11 mouse cellular contexts compared by ENCODE assay signal in genomic region chr3:95162345-95162628, GRCm38 (mm10). TPM values are rescaled to one million over a fixed set of nuclear protein-coding genes. Genes with fewer than 3 reads are reported as not detected.
A peak's percentile ranks its signal among the peaks of the same experiment; 100 is the strongest.
DNase-seq lines count a peak whose midpoint lies in the region; ATAC-seq and TF ChIP-seq lines count a peak whose summit lies in the region.
"Had no signal": no experiment of that assay in that cellular context is flagged by ENCODE, and none has a peak within 500 bp of the region (broad histone marks: within the 10 kb centered on the region; RNA-seq: fewer than 3 reads in every experiment).

No protein-coding gene starts in this region.

- no peak for TF ChIP-seq POLR2A in olfactory bulb, adult 2 months (IDR thresholded peaks at IDR 0.05; ENCODE audit: insufficient read depth, low read depth, low read length)

- H3K4me2 ChIP-seq in kidney, embryonic 16.5 days (replicated peaks; ENCODE audit: low read depth, low read length) = peak overlapping the region; percentile 84
- H3K4me2 ChIP-seq in forebrain, embryonic 13.5 days = peak overlapping the region; percentile 70
- peak overlapping the region; percentile 82 for H3K4me2 ChIP-seq in limb, embryonic 11.5 days (ENCODE audit: low read depth, severe bottlenecking)

- TF ChIP-seq CTCF in olfactory bulb, adult 2 months (IDR thresholded peaks at IDR 0.05; ENCODE audit: insufficient read depth, low read depth, low read length) = no peak

- peaks cover 6% of the 10 kb centered on the region; the same call in 1 of the 2 replicates for H3K36me3 ChIP-seq in kidney, embryonic 16.5 days (ENCODE audit: insufficient read depth, low read length)
- H3K36me3 ChIP-seq in forebrain, embryonic 13.5 days (ENCODE audit: poor library complexity, severe bottlenecking) = peaks cover 34% of the 10 kb centered on the region
- peaks cover 2% of the 10 kb centered on the region; the same call in 1 of the 2 replicates for H3K36me3 ChIP-seq in limb, embryonic 11.5 days (ENCODE audit: control insufficient read depth, insufficient read depth, low read length)

- ATAC-seq in kidney, embryonic 16.5 days (ENCODE audit: low FRiP score, low TSS enrichment) = no peak
- ATAC-seq in forebrain, embryonic 13.5 days = no peak
- ATAC-seq in limb, embryonic 11.5 days (ENCODE audit: insufficient number of reproducible peaks, low FRiP score, low TSS enrichment, low read depth) = no peak

- no peak overlapping the region for H3K4me3 ChIP-seq in kidney, embryonic 16.5 days (ENCODE audit: low read length)
- peak overlapping the region; percentile 88 for H3K4me3 ChIP-seq in forebrain, embryonic 13.5 days
- H3K4me3 ChIP-seq in limb, embryonic 11.5 days (ENCODE audit: low read depth, low read length) = peak overlapping the region; percentile 82
- no peak overlapping the region for H3K4me3 ChIP-seq in olfactory bulb, adult 2 months (ENCODE audit: insufficient read depth, low read depth, low read length)

- no peaks in the 10 kb centered on the region for H3K9me3 ChIP-seq in kidney, embryonic 16.5 days (ENCODE audit: low read length)
- no peaks in the 10 kb centered on the region for H3K9me3 ChIP-seq in forebrain, embryonic 13.5 days (replicated peaks)
- H3K9me3 ChIP-seq in limb, embryonic 11.5 days (ENCODE audit: control insufficient read depth, low read length) = no peaks in the 10 kb centered on the region

- DNase-seq in kidney, postnatal 14 days = no peak
- DNase-seq in limb, embryonic 11.5 days (ENCODE audit: low spot score) = no peak
- DNase-seq in cerebellum, adult 9-11 months = no peak
- DNase-seq in right cerebral cortex, postnatal 4 days = no peak
- DNase-seq in MN1 (ENCODE audit: low spot score) = no peak
- DNase-seq: cerebellum, adult 2 months; kidney, adult 9 months had no signal

- WGBS in kidney, embryonic 16.5 days = 63% methylated on average over 2 of the region's 2 CpGs
- WGBS in forebrain, embryonic 13.5 days = 19% methylated on average over 2 of the region's 2 CpGs
- 64% methylated on average over 2 of the region's 2 CpGs for WGBS in limb, embryonic 11.5 days
- 35% methylated on average over 2 of the region's 2 CpGs for WGBS in olfactory bulb, adult 2 months

- peaks cover 23% of the 10 kb centered on the region for H3K4me1 ChIP-seq in kidney, embryonic 16.5 days (ENCODE audit: insufficient read depth, low read length)
- H3K4me1 ChIP-seq in forebrain, embryonic 13.5 days = peaks cover 38% of the 10 kb centered on the region
- H3K4me1 ChIP-seq in limb, embryonic 11.5 days (ENCODE audit: control insufficient read depth, insufficient read depth, low read length) = peaks cover 10% of the 10 kb centered on the region
- peaks cover 29% of the 10 kb centered on the region for H3K4me1 ChIP-seq in olfactory bulb, adult 2 months (ENCODE audit: control insufficient read depth, insufficient read depth, low read length)

- H3K9ac ChIP-seq in kidney, embryonic 16.5 days (replicated peaks; ENCODE audit: low read length) = no peak overlapping the region
- peak overlapping the region; percentile 89 for H3K9ac ChIP-seq in forebrain, embryonic 13.5 days
- no peak overlapping the region; the same call in 1 of the 2 replicates for H3K9ac ChIP-seq in limb, embryonic 11.5 days (ENCODE audit: low read length)
- H3K9ac ChIP-seq: liver, embryonic 14.5 days had no signal

- no peaks in the 10 kb centered on the region for H3K27me3 ChIP-seq in kidney, embryonic 16.5 days (ENCODE audit: insufficient read depth, low read length)
- H3K27me3 ChIP-seq in forebrain, embryonic 13.5 days = 0 out of 2 replicates have a peak, but pooled peaks cover 5% of the 10 kb centered on the region
- H3K27me3 ChIP-seq in limb, embryonic 11.5 days (ENCODE audit: control insufficient read depth, insufficient read depth, low read length) = no peaks in the 10 kb centered on the region

- H3K27ac ChIP-seq in kidney, embryonic 16.5 days (ENCODE audit: low read length) = no peak overlapping the region
- peak overlapping the region; percentile 70 for H3K27ac ChIP-seq in forebrain, embryonic 13.5 days
- H3K27ac ChIP-seq in limb, embryonic 11.5 days (replicated peaks; ENCODE audit: low read depth, low read length) = no peak overlapping the region
- H3K27ac ChIP-seq in olfactory bulb, adult 2 months (ENCODE audit: insufficient read depth, low read depth, low read length) = peak overlapping the region; percentile 15; the same call in 1 of the 2 replicates
- H3K27ac ChIP-seq: liver, embryonic 14.5 days had no signal

RNA-seq across cellular contexts. Expression of gene Sema6c, which starts 2.0 kb away (rescaled TPM):
- polyA plus RNA-seq in kidney, embryonic 16.5 days (2015; fragmentation: Nextera tagmentation; extraction: Ambion mirVana) = 3.0 and 3.1 TPM in 2 replicates
- 14.1 and 14.6 TPM in 2 replicates for polyA plus RNA-seq in forebrain, embryonic 13.5 days (2015; fragmentation: Nextera tagmentation; extraction: Ambion mirVana)
- 12.8 and 15.2 TPM in 2 replicates for polyA plus RNA-seq in limb, embryonic 11.5 days (2014; fragmentation: Nextera tagmentation; extraction: Ambion mirVana)
- not detected in 2 replicates for polyA plus RNA-seq in olfactory bulb, adult 2 months (2012; ENCODE audit: insufficient read depth, insufficient read length, low replicate concordance, missing spikeins)

RNA-seq across cellular contexts. Expression of gene Tnfaip8l2, which starts 20.1 kb away (rescaled TPM):
- polyA plus RNA-seq in kidney, embryonic 16.5 days (2015; fragmentation: Nextera tagmentation; extraction: Ambion mirVana) = 2.9 and 4.2 TPM in 2 replicates
- polyA plus RNA-seq in forebrain, embryonic 13.5 days (2015; fragmentation: Nextera tagmentation; extraction: Ambion mirVana) = 1.1 and 1.2 TPM in 2 replicates
- polyA plus RNA-seq in limb, embryonic 11.5 days (2014; fragmentation: Nextera tagmentation; extraction: Ambion mirVana) = 1.6 TPM in 2 replicates
- not detected in 2 replicates for polyA plus RNA-seq in olfactory bulb, adult 2 months (2012; ENCODE audit: insufficient read depth, insufficient read length, low replicate concordance, missing spikeins)

RNA-seq across cellular contexts. Expression of gene Lysmd1, which starts 28.4 kb away (rescaled TPM):
- 15.3 and 17.3 TPM in 2 replicates for polyA plus RNA-seq in kidney, embryonic 16.5 days (2015; fragmentation: Nextera tagmentation; extraction: Ambion mirVana)
- 29.6 and 30.8 TPM in 2 replicates for polyA plus RNA-seq in forebrain, embryonic 13.5 days (2015; fragmentation: Nextera tagmentation; extraction: Ambion mirVana)
- polyA plus RNA-seq in limb, embryonic 11.5 days (2014; fragmentation: Nextera tagmentation; extraction: Ambion mirVana) = 12.8 and 13.3 TPM in 2 replicates
- not detected in 2 replicates for polyA plus RNA-seq in olfactory bulb, adult 2 months (2012; ENCODE audit: insufficient read depth, insufficient read length, low replicate concordance, missing spikeins)

RNA-seq across cellular contexts. Expression of gene Scnm1, which starts 28.5 kb away (rescaled TPM):
- polyA plus RNA-seq in kidney, embryonic 16.5 days (2015; fragmentation: Nextera tagmentation; extraction: Ambion mirVana) = 71.6 and 79.0 TPM in 2 replicates
- 99.5 and 106 TPM in 2 replicates for polyA plus RNA-seq in forebrain, embryonic 13.5 days (2015; fragmentation: Nextera tagmentation; extraction: Ambion mirVana)
- polyA plus RNA-seq in limb, embryonic 11.5 days (2014; fragmentation: Nextera tagmentation; extraction: Ambion mirVana) = 67.7 and 76.8 TPM in 2 replicates
- polyA plus RNA-seq in olfactory bulb, adult 2 months (2012; ENCODE audit: insufficient read depth, insufficient read length, low replicate concordance, missing spikeins) = not detected in 2 replicates

RNA-seq across cellular contexts. Expression of gene Tmod4, which starts 38.0 kb away (rescaled TPM):
- 0.84 and 1.6 TPM in 2 replicates for polyA plus RNA-seq in kidney, embryonic 16.5 days (2015; fragmentation: Nextera tagmentation; extraction: Ambion mirVana)
- 0.72 and 0.81 TPM in 2 replicates for polyA plus RNA-seq in forebrain, embryonic 13.5 days (2015; fragmentation: Nextera tagmentation; extraction: Ambion mirVana)
- polyA plus RNA-seq in limb, embryonic 11.5 days (2014; fragmentation: Nextera tagmentation; extraction: Ambion mirVana) = 0.72 and 0.88 TPM in 2 replicates
- polyA plus RNA-seq in olfactory bulb, adult 2 months (2012; ENCODE audit: insufficient read depth, insufficient read length, low replicate concordance, missing spikeins) = not detected in 2 replicates

Comparison
In these comparisons a context has a peak if more than half of its experiments do, and no peak if none do; other contexts are left out.
1. H3K27ac ChIP-seq: peak in forebrain, embryonic 13.5 days (single experiment) and olfactory bulb, adult 2 months (single experiment); none in kidney, embryonic 16.5 days (single experiment) and limb, embryonic 11.5 days (single experiment).
2. H3K4me3 ChIP-seq: peak in forebrain, embryonic 13.5 days (single experiment) and limb, embryonic 11.5 days (single experiment); none in kidney, embryonic 16.5 days (single experiment) and olfactory bulb, adult 2 months (single experiment).
3. Peak in every context shown above with its lines, with median percentiles within 50 percentile points of each other: H3K4me2 ChIP-seq.